Mouse (Mus musculus): ENCODE data around the gene Phactr2.

Phactr2 gene

GRCm38 (mm10) chr10:13411056-13411455, 63.2 kb downstream of the Phactr2 start:
- DNase-seq (ENCODE audit: extremely low read depth, low read depth, low spot score): no peak

- DNase-seq (ENCODE audit: extremely low read depth, low read depth, low spot score): no peak
These were observed 72.2 kb downstream of the Phactr2 start for GRCm38 (mm10) chr10:13401971-13402370.

DNA sequence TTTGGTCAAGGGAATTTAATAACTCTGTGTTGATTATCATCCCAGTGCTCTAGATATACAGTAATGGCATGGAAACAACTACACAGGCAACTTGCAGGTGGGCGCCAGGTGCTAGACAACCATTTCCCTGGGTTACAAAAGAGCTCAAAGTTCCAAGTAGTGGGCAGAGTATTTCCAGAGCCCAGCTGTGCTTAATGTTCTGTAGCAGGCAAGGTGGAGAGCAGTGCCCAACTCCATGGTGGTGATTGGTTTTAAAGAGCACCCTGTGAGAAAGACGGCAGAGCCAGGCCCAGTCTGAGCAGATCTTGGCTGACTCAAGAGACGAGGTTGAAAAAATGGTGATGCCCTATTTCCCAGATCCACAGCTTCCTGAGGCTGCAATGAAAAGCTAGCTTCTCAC, 78.5 kb downstream of the Phactr2 start:
- no peak for DNase-seq (ENCODE audit: extremely low read depth, low read depth, low spot score)

DNA sequence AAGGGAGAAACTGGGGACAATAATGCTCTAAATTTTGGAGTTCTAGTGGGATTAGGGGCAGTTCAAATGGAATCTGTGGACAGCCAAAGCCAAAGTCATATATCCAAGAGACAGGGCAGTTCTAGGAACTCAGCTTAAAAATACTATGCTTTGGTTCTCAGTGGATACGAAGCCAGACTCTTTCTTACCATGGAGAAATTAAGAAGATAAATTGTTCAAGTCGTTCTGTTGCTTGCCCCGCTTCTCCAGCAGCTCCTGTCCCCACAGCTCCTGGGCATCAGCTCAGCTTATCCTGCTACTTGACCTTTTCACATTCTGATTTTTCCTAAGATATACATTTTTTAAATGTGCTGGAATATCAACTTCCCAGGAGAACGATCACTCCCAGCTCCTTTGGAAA, 80.2 kb downstream of the Phactr2 start:
- DNase-seq (ENCODE audit: extremely low read depth, low read depth, low spot score): no peak

GRCm38 (mm10) chr10:13388116-13388922, 85.9 kb downstream of the Phactr2 start:
- no peak for DNase-seq (ENCODE audit: extremely low read depth, low read depth, low spot score)

DNA sequence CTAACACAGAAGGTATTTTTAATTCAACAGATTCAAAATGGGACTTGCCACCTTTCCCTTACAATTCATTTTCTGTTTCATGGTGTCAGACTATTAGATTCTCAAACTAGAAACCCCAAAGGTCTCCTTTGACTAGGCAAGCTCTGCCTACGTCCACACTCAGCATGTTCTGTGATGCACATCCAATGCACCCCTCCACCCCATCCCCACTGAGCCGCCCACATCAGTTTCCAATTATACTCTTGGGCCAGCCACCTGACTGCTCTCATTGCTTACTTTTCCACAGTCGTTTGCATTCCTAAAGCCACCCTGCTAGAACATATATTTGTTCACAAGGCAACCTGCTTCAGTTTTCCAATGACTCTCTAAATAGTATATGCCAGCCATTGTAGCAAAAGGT, 89.3 kb downstream of the Phactr2 start:
- no peak for DNase-seq (ENCODE audit: extremely low read depth, low read depth, low spot score)

DNA sequence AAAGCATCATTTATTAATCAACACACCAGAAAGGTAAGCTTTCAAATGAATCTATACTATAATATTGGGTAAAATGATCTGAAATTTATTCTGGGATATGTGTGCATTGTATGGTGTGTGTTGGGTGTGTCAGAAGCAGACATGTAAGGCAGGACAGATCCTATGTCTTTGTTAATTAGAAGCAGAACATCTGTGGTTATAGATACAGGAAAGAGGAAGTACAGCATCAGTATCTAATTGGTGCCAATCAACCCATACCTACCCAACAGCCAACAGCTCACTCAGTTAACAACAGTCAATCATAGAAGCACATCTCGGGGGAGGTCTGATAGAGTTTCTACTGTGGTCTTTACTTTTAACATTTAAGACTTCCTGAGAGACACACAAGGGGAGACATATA, 96.3 kb downstream of the Phactr2 start:
- DNase-seq (ENCODE audit: extremely low read depth, low read depth, low spot score): no peak

DNA sequence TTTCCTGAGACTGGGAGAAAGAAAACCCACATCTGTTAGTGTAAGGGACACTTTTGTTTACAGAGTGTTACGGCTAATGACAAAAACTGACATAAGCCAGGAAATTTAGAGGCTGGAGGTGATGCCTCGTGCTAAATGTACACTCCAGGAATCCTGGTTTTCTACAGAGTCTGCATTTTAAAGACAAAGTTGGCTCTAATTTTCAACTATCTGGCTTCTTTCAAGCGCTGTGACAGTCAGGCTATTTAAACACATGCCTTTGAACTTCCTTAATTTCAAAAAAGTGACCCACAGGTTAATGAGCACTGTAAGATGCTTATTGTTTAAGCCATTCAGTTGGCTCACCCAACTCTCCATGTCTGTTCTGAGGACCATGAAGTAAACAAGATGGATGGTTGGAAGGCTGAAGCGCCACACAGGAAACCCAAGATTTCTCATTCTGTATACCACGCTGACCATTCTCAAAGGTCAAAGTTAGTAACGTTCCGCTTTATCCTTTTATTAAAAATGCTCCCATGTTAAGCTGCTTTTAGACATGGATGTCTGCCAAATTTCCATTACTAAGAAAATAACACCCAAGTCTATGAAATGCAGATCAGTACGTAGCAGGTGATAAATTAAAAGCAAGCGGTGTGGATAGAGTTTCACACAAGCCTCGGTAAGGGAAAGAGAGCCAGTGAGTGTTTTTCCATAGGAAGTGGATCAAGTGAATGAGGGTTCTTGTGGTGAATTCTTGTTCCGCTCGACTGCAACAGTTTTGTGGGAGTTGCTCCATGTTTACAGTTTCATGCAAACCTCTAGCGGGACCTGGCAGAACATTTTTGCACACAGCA, 97.6 kb downstream of the Phactr2 start:
- no peak for DNase-seq (ENCODE audit: extremely low read depth, low read depth, low spot score)

DNA sequence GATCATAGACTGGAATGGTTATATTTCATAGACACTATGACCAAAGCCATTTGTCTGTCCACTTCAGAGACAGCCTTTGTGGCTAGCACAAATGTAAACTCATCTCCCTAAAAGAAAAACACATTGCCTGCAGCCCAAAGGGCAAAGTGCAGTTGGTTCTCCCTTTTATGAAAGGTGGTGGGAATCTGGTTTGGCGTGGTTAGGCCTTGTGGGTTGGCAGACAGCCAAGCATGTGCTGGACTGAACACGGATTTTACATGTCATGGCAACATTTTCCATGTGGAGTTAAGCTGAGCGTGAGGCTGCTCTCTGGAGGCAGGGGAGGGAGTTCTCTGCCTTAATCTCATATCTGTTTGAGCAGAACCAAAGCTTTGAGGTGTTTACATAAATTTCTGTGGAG, 98.4 kb downstream of the Phactr2 start:
- no peak for DNase-seq (ENCODE audit: extremely low read depth, low read depth, low spot score)

DNA sequence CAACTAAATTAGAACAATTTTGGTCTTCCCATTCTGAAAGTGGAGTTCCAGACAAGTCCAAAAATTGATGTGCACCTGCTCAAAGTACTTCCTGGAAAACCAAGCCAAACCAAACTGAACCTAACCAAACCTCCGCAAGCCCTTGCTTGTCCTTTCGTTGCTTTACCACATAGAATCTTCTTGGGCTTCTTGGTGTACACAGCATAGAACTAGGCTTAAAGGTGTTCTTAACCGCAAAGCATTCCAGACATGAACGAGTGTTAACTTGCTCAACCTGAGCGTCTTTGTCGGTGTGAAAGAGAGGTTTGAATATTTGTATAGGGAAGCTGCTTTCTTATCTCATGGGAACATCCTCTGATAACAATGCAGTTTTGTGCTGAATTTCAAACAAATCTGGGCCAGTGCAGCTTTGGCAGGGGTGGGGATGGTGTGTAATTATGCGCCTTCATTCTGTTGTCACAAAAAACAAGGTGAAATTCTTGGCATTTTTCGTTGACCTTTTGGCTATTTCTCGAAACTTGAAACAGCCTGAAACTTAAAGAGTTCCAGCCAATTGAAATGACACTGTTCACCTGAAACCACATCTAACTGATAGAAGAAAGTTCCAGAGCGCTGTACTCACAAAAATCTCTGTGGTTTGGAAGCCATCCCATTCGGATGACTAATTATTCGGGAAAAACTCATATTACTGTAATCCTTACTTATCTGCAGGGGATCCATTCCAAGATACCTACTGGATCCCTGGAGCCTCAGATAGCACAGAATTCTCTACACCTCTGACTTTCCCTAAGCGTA, 104.4 kb downstream of the Phactr2 start:
- DNase-seq (ENCODE audit: extremely low read depth, low read depth, low spot score): peak; percentile 86

DNA sequence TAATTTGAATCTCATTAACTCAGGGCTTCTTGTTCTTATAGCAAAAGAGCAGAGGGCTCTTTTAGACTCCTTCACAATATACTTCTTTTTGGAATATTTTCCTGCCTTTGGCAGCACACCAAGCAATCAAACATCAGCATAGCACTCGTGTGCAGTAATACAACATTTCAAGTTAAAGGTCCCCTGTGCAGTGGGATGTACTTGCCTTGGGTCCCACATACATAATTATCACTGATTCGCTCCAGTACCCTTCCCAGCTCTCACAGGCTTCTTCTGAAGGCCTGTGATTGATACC, 110.0 kb downstream of the Phactr2 start:
- DNase-seq (ENCODE audit: extremely low read depth, low read depth, low spot score): no peak

- DNase-seq (ENCODE audit: extremely low read depth, low read depth, low spot score): no peak
These were observed 110.5 kb downstream of the Phactr2 start for GRCm38 (mm10) chr10:13363499-13364285.

- DNase-seq (ENCODE audit: extremely low read depth, low read depth, low spot score): no peak
These were observed 113.3 kb downstream of the Phactr2 start for GRCm38 (mm10) chr10:13360913-13361312.

DNA sequence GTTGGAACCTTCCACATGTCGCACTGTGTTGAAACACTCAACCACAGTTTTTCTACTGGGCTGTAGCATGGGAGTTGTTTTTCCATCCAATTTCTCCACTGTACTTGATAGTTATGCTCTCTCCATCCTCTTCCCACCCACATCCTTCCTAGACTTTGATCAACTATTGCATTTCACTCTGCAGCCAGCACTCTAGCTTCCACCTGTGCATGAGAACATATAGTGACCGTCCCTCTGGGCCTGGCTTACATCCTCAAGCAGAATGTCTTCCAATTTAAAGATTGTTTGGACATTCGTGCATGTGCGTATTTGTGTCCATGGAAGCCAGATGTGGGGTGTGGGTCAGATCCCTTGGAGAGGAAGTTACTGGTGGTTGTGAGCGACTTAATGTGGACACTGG, 114.4 kb downstream of the Phactr2 start:
- no peak for DNase-seq (ENCODE audit: extremely low read depth, low read depth, low spot score)

GRCm38 (mm10) chr10:13358679-13359078, 115.5 kb downstream of the Phactr2 start:
- DNase-seq (ENCODE audit: extremely low read depth, low read depth, low spot score): no peak

DNA sequence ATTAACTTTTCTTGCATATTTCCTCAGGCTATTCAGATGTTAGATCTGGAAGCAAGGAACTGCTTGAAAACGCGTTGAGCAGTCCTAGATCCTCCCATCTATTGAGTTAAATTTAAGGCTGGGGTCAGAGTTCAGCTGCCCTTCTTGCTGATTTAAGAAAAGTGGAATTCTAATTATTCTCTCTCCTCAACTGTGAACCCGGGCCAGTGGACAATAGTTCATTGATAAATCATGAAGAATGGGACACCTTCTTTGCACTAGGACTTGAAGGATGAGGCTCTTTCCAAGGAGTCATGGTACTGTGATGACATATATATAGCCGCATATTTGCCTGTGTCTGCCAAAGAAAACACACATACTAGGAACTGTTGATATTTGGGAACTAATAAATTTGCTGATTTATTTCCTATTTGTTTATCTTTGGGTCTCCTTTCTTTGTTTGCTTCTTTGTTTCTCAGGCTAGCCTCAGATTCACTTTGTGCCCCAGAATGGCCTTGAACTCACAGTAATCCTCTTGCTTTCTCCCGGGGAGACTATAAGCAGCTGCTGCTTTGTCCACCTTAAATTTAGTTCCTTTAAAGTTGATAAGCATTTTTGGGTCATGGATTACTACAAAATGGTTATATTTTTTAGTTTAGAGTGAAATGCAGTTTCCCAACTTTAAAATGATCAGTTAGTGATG, 127.5 kb downstream of the Phactr2 start:
- DNase-seq (ENCODE audit: extremely low read depth, low read depth, low spot score): no peak

- no peak for DNase-seq (ENCODE audit: extremely low read depth, low read depth, low spot score)
These were observed 133.6 kb downstream of the Phactr2 start for GRCm38 (mm10) chr10:13340583-13340982.

GRCm38 (mm10) chr10:13336964-13337363, 137.2 kb downstream of the Phactr2 start:
- DNase-seq (ENCODE audit: extremely low read depth, low read depth, low spot score): no peak

- no peak for DNase-seq (ENCODE audit: extremely low read depth, low read depth, low spot score)
These were observed 138.4 kb downstream of the Phactr2 start for GRCm38 (mm10) chr10:13335814-13336213.

DNA sequence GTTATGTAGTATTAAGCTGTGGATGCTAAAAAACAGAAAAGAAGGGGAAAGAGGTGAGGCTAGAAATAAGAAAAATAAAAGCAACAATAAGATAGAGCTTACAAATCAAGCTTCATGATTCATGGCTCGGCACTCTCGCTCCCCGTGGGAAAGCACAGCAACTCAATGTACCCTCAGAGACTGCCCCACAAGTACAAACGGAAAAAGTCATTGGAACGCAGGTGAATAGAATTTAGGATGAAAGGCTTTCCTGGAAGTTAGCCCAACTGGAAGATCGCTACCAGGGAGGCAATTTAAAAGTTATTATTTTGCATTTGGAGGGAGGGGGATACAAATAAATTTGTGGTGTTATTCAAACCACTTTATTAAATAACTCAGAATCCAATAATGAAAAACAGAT, 138.9 kb downstream of the Phactr2 start:
- DNase-seq (ENCODE audit: extremely low read depth, low read depth, low spot score): no peak
